Mouse (Mus musculus) kidney, postnatal 36 days (tissue): ENCODE measurements around the gene Txnl4b.
A peak's percentile ranks its signal among the peaks of the same experiment; 100 is the strongest.

ENCODE experiments used
- DNase-seq, 2 experiments: peaks; one replicate each; pipeline ENCODE4 v3.0.0; 2021 to 2022; ENCODE audit warnings: mixed read lengths in 2 of 2

Gene Txnl4b

DNA sequence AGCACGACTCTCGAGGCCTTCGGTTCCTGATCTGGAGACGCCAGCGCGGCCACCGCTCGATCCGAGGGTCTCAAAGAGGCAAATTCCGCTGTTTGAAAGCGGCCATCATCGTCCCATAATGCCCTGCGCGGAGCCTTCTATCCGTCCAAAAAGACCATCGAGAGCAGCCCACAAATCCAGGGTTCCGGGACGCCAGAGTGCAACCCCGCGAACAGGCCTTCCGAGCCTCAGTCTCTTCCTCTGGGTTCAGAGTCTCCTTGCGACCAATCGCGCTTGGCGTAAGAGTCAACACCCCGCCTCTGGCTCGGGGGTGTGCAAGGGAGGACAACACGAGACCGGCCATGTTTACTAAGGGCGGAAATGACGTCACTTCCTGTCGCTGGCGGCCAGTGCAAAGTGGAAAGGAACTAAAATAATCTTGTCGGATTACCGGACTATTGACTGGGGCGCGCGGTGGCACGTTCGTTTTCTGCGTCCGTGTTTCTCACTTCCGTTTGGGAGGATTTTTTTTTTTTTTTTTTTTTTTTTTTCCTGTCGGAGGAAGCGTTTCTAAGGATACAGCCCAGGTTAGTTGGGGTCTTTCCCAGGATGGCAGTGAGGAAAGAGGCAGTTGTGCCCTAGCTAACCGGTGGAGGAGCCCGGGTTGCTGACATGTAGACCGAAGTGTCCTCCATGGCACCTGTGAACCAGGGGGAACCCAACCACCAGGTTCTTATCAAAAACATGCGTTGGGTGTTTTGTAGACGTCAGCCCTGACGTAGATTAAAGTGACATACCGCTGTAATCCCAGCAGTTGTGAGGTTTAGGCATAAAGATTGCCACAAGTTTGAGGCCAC, at the start of gene Txnl4b, which contains the start of gene Dhx38:
Gene Txnl4b (plus strand): TSS at position 395 of the 836 bp plus-strand sequence.
Gene Dhx38 (minus strand): TSS at position 364 of the 836 bp plus-strand sequence.
- peak; percentile 98 to 99 for DNase-seq

DNA sequence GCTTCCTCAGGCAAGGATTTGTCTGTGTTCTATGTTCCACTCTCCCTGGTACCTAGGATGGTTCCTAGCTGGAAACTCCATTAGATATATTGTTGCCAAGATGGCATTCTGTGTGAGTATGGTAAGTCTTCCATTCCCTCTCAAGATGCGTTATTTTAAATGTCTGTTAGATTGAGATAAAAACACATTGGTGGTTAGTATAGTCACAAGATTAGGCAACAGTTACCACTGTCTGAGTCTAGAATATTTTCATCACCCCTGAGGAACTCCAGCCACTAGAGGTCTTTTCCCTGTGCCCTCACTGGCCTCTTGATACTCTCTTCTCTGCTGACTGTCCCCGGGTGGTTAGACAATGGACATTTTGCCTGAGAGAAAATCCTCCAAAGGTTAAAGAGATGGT, 41.7 kb upstream of the Txnl4b start:
- DNase-seq: no peak

GRCm38 (mm10) chr8:109535140-109535990, 30.3 kb upstream of the Txnl4b start:
- DNase-seq: peak; percentile 18 to 66

- DNase-seq: peak; percentile 62 to 88
Observed at GRCm38 (mm10) chr8:109536703-109537102, 29.0 kb upstream of the Txnl4b start.

DNA sequence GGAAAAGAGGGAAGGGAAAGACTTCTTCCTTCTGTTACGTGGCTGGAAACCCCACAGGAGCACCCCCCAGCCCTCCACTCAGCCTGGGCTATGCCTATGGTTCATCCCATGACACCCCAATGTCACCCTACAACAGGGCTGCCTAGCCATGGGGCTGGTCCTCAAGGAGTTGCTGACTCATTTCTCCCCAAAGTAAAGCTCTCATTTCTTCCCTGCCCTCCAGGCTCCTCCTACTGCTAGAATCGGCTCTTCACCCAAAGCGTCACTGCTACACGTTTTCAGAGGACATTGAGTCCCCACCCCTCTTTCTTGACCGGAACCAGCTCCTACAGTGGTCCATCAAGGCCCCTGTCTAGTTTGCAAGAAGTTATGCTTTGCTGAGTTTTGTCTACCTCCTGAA, 23.5 kb upstream of the Txnl4b start:
- DNase-seq: no peak

GRCm38 (mm10) chr8:109542748-109543519, 22.8 kb upstream of the Txnl4b start:
- DNase-seq: no peak

GRCm38 (mm10) chr8:109544049-109544448, 21.6 kb upstream of the Txnl4b start:
- DNase-seq: no peak

DNA sequence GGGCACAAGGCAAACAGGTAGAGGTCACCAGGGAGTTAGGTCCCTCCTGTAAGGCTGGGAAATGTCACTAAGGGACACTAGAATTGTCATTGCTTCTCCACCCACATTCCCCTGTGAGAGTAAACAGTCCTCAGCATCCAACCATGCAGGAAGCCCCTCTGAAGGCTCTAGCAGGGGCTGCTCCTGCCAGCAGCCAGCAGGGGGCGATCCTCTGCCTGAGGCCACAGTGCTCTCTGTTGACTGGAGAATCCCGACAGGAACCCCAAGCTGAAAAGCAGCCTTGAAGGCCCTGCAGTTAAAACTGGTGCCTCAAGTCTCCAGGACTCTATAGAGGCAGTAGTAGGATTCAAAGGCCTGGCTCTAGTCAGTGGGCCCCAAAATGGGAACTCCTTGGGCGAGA, 14.0 kb upstream of the Txnl4b start:
- peak in 1 of 2 experiments; percentile 54 for DNase-seq

GRCm38 (mm10) chr8:109563881-109564280, 1.8 kb upstream of the Txnl4b start:
- no peak for DNase-seq

DNA sequence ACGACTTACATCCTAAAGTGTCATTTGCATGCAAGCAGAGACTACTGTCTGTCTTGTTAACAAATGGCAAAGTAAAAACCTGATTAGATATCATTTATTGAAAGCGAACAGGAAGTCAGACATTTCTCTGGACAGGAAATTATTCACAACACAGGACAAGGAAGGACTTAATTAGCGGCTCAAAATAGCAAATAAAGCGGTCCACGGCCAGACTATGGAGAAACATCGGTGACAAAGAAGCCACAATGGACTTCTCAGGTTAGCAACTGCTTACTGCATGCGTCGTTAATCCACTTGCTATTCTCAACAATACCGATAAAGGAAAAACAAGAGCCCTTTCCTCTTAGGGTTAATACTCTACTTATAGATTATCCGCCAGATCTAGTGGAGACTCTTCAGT, 926 bp upstream of the Txnl4b start:
- no peak for DNase-seq

DNA sequence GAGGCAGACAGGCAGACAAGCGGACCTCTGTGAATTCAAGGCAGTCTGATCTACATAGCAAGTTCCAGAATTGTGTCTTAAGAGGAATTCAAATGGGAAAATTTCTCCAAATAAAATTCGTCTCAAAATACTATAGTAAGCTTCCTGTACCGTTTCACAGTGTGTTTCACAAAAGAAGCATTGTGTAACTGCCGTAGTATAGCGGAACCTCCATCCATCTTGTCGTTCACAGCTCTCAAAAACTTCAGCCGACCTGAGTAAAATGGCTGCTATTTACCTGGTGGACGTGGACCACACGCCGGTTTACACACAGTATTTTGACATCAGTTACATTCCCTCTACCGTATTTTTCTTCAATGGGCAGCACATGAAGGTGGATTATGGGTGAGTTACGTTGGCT, 5.4 kb downstream of the Txnl4b start:
- no peak for DNase-seq

GRCm38 (mm10) chr8:109576311-109576710, 10.6 kb downstream of the Txnl4b start:
- DNase-seq: no peak

DNA sequence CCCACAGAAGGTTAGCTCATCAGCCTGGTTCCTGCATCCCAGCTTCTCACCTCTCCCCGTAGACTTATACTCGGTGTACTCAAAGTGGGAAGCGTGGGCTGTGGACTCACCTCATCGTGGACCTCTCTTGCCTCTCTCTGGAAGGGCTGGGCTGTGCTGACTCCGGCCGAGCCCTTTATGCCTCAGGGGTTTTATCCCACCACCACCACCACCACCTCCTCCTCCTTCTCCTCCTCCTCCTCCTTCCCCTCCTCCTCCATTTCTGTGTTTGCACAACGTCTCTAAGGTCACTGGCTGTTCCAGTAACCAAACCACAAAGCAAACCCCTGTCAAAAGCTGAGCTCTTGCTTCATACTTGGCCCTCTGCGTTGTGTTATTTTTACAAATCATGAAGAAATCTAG, 13.2 kb downstream of the Txnl4b start, which contains the start of gene Hp:
Gene Hp (minus strand): TSS at position 273 of the 402 bp plus-strand sequence.
- no peak for DNase-seq

GRCm38 (mm10) chr8:109584293-109584692, 18.6 kb downstream of the Txnl4b start:
- no peak for DNase-seq

GRCm38 (mm10) chr8:109584830-109585229, 19.1 kb downstream of the Txnl4b start:
- no peak for DNase-seq

GRCm38 (mm10) chr8:109585652-109586051, 20.0 kb downstream of the Txnl4b start:
- no peak for DNase-seq

DNA sequence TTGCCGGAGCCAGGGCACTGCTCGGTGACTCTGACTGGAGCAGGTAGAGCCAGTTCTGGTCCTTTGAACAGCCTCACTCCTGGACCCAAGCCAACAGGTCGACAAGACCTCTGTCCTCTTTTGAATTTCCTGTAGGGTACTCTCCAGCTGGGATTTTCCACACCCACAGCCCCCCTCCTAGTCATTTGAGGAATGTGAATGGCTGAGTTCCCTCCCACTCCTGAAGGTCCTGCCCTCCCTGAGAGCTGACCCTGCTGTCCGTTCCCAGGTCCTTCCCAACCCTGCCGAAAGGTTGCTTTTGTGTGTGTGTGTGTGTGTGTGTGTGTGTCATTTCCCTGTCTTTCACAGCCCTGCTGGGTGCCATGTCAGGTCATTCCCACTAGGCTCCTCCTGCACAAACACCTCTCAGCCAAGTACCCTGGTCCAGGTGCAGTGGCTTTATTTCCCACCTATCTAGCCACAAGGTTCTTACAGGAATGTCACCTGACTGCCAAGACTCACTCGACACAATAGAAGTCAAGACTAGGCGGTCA, 21.3 kb downstream of the Txnl4b start:
- peak; percentile 70 to 74 for DNase-seq

DNA sequence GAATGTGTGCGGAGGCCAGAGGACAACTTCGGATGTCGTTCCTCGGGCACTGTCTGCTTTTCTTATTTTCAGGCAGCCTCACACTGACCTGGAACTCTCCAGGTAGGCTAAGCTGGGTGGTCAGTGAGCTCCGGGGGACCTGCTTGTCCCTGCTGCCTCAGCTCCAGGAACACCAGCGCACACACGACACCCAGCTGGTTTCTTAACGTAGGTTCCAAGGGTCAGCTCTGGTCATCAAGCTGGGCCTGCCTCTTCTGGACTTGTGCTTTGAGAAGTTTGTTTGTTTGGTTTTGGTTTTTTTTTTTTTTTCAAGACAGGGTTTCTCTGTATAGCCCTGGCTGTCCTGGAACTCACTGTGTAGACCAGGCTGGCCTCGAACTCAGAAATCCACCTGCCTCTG, 25.2 kb downstream of the Txnl4b start:
- no peak for DNase-seq

- no peak for DNase-seq
Observed at GRCm38 (mm10) chr8:109591367-109591766, 25.7 kb downstream of the Txnl4b start.

DNA sequence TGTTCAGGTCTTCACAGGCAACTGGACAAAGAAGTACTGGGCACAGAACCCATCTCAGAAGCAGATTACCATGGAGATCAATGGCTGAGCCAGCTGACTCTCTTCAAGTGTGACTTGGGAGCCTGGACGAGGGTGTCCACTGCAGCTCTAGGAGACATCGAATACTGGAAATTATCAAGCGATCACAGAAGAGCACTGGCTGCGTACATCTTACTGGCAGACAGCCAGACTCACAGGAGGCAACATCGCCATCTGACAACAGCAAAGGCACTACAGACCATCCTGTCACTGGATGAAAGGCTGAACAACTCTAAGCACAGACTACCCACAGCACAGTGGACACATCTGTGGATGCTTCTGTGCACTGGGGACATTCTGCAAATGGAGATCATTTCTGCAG, 26.5 kb downstream of the Txnl4b start:
- no peak for DNase-seq

DNA sequence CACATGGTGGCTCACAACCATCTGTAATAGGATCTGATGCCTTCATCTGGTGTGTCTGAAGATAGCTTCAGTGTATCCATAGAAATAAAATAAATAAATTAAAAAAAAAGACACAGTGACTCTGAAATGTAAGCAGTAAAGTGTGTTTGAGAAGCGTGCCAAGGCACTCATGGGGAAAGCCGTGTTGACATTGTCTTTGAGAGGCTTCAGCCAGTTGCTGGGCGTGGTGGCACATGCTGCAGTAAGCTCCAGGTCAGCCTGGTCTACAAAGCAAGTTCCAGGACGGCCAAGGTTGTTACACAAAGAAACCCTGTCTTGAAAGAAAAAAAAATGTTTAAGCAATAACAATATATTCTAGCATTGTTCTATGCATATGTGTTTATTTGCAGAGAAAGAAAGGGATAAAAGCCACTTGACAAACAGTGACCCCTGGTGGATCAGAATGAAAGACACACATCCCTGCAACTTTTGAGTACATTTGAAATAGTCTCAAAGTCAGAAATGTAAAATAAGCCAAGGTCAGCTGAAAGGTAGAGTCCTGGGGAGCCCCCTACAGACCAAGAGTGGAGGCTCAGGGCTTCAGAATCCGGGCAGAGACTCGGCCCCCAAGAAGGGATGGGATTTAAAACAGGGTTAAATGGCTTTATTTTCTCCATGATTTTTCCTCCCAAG, 27.6 kb downstream of the Txnl4b start:
- peak; percentile 16 to 41 for DNase-seq

DNA sequence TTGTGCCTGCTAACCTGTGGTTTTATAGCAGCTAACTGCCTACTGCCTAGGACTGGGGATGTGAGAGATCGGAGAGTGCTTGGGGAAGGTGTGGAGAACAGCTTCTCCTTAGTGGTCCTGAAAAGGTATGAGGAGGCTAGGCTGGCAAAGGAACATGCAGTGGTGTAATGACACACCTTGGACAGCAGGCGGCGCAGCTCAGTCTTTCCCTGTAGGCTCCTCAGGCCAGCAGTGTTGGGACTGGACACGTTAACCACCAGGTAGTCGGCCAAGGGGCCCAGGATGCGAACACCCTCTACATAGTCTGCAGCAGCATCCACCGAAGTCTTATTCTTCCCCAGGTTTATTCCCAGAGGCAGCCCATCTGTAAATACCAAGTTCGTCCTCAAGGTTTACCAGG, 30.2 kb downstream of the Txnl4b start:
- peak; percentile 36 to 74 for DNase-seq
